Mouse (Mus musculus) embryonic facial prominence, embryonic 13.5 days (tissue): ENCODE data around the gene Ccdc137. TPM values are rescaled to one million over a fixed set of nuclear protein-coding genes. Genes with fewer than 3 reads are reported as not detected.
"Not testable (repeated sequence)": the region's sequence is repeated elsewhere in the genome, so short reads cannot be mapped to it uniquely, and the experiment has no call there.

Experiments
- ATAC-seq: fragments of 200-750 bp; cut with Nextera tagmentation; 2 replicates; pipeline ENCODE4 v1.8.0; 2017; ENCODE audit warnings: low read depth; ENCODE audit not compliant: insufficient number of reproducible peaks, insufficient read depth, low FRiP score, low TSS enrichment
- H3K27ac ChIP-seq: fragments of 300-500 bp; sonication (generic); 2 replicates; pipeline ENCODE4 v1.5.1; 2015; ENCODE audit warnings: moderate library complexity, mild to moderate bottlenecking, inconsistent platforms
- H3K27me3 ChIP-seq: fragments of 300-500 bp; sonication (generic); 2 replicates; pipeline ENCODE4 v1.6.1; 2015; ENCODE audit warnings: mild to moderate bottlenecking, inconsistent platforms
- H3K36me3 ChIP-seq: fragments of 300-500 bp; sonication (generic); 2 replicates; pipeline ENCODE4 v1.6.1; 2015; ENCODE audit warnings: mild to moderate bottlenecking, inconsistent platforms
- H3K4me1 ChIP-seq: fragments of 300-500 bp; sonication (generic); 2 replicates; pipeline ENCODE4 v1.6.1; 2015; ENCODE audit warnings: inconsistent platforms
- H3K4me2 ChIP-seq: fragments of 300-500 bp; sonication (generic); 2 replicates; pipeline ENCODE4 v1.6.1; 2015; ENCODE audit warnings: moderate library complexity, mild to moderate bottlenecking, inconsistent platforms
- H3K4me3 ChIP-seq: fragments of 300-500 bp; sonication (generic); 2 replicates; pipeline ENCODE4 v1.5.1; 2015; ENCODE audit warnings: mild to moderate bottlenecking, inconsistent platforms
- H3K9ac ChIP-seq: fragments of 300-500 bp; sonication (generic); 2 replicates; pipeline ENCODE4 v1.6.1; 2015; ENCODE audit warnings: mild to moderate bottlenecking, inconsistent platforms
- H3K9me3 ChIP-seq: fragments of 300-500 bp; sonication (generic); 2 replicates; pipeline ENCODE4 v1.6.1; 2016; ENCODE audit warnings: inconsistent platforms
- WGBS: fragments of 180-500 bp; shearing (Covaris S2); methylation state at CpG from one replicate; pipeline ENCODE4 v1.1.7; 2015; ENCODE audit warnings: mixed read lengths; 5-methylcytosine and 5-hydroxymethylcytosine counted together
- polyA plus RNA-seq: library from polyadenylated mRNA; unstranded; fragments of >200 nt; fragmentation: Nextera tagmentation; extraction: Ambion mirVana; gene quantifications from 2 replicates; pipeline ENCODE4 v1.2.1, GENCODE M21; 2015

Gene Ccdc137
- 39.8 and 45.0 TPM in 2 replicates for polyA plus RNA-seq

- peaks cover 48% of the 10 kb centered on the region for H3K36me3 ChIP-seq
- H3K4me3 ChIP-seq: peak within 1 kb of the TSS; percentile 91
- H3K27me3 ChIP-seq: no peaks in the 10 kb centered on the region
- H3K4me1 ChIP-seq: peaks cover 21% of the 10 kb centered on the region
- H3K9me3 ChIP-seq: no peaks in the 10 kb centered on the region
- peak; percentile 70; the same call in 1 of the 2 replicates for ATAC-seq
- H3K27ac ChIP-seq: peak within 1 kb of the TSS; percentile 82
- 4% methylated on average over 62 of the region's 62 CpGs for WGBS
- H3K9ac ChIP-seq: peak within 1 kb of the TSS; percentile 97
- H3K4me2 ChIP-seq: peak within 1 kb of the TSS; percentile 91
These were observed at the start of gene Ccdc137, which contains the start of gene Oxld1 for GRCm38 (mm10) chr11:120457772-120458751. Gene Ccdc137, plus strand, starts transcription at chr11:120458115. Gene Oxld1, minus strand, starts transcription at chr11:120458068.

GRCm38 (mm10) chr11:120413621-120414020 is 44.3 kb upstream of the Ccdc137 start:
- peaks cover 94% of the 10 kb centered on the region for H3K36me3 ChIP-seq
- not testable (repeated sequence) for H3K27ac ChIP-seq, ATAC-seq, H3K9me3 ChIP-seq, H3K4me3 ChIP-seq, H3K9ac ChIP-seq, H3K4me1 ChIP-seq, H3K27me3 ChIP-seq, H3K4me2 ChIP-seq
- 89% methylated on average over 9 of the region's 10 CpGs for WGBS

GRCm38 (mm10) chr11:120417852-120418251 is 40.1 kb upstream of the Ccdc137 start:
- no peak for ATAC-seq
- Histone ChIP-seq H3K4me2 (no peak overlapping the region), H3K9ac (no peak overlapping the region)

GRCm38 (mm10) chr11:120418592-120418991 is 39.3 kb upstream of the Ccdc137 start:
- WGBS: 88% methylated on average over 1 of the region's 1 CpGs
- Histone ChIP-seq H3K9ac (no peak overlapping the region), H3K27me3 (no peaks in the 10 kb centered on the region), H3K4me3 (no peak overlapping the region), H3K4me2 (no peak overlapping the region), H3K36me3 (peaks cover 94% of the 10 kb centered on the region), H3K4me1 (no peaks in the 10 kb centered on the region), H3K27ac (no peak overlapping the region), H3K9me3 (no peaks in the 10 kb centered on the region)
- no peak for ATAC-seq

More at GRCm38 (mm10) chr11:120417852-120418251, 40.1 kb upstream of the Ccdc137 start:
- 90% methylated on average over 7 of the region's 7 CpGs for WGBS
- H3K27me3 ChIP-seq: no peaks in the 10 kb centered on the region
- H3K36me3 ChIP-seq: peaks cover 93% of the 10 kb centered on the region
- H3K4me3 ChIP-seq: no peak overlapping the region
- no peak overlapping the region for H3K27ac ChIP-seq
- no peaks in the 10 kb centered on the region for H3K9me3 ChIP-seq
- no peaks in the 10 kb centered on the region for H3K4me1 ChIP-seq

GRCm38 (mm10) chr11:120422651-120423568 is 35.0 kb upstream of the Ccdc137 start:
- Histone ChIP-seq H3K4me3 (no peak overlapping the region), H3K4me2 (no peak overlapping the region), H3K9me3 (no peaks in the 10 kb centered on the region), H3K9ac (no peak overlapping the region), H3K27me3 (no peaks in the 10 kb centered on the region), H3K27ac (no peak overlapping the region), H3K4me1 (no peaks in the 10 kb centered on the region), H3K36me3 (peaks cover 86% of the 10 kb centered on the region)
- WGBS: 89% methylated on average over 13 of the region's 13 CpGs
- no peak for ATAC-seq

- Histone ChIP-seq H3K4me2 (no peak overlapping the region), H3K4me3 (no peak overlapping the region), H3K9me3 (no peaks in the 10 kb centered on the region), H3K9ac (no peak overlapping the region), H3K27me3 (no peaks in the 10 kb centered on the region), H3K4me1 (no peaks in the 10 kb centered on the region), H3K27ac (no peak overlapping the region), H3K36me3 (peaks cover 86% of the 10 kb centered on the region)
- no peak for ATAC-seq
- 69% methylated on average over 9 of the region's 9 CpGs for WGBS
These were observed 34.2 kb upstream of the Ccdc137 start for GRCm38 (mm10) chr11:120423569-120424295.

GRCm38 (mm10) chr11:120426727-120427126 is 31.2 kb upstream of the Ccdc137 start:
- Histone ChIP-seq H3K4me3 (no peak overlapping the region), H3K4me2 (no peak overlapping the region), H3K9ac (no peak overlapping the region), H3K27ac (no peak overlapping the region), H3K4me1 (no peaks in the 10 kb centered on the region), H3K36me3 (peaks cover 77% of the 10 kb centered on the region), H3K9me3 (no peaks in the 10 kb centered on the region), H3K27me3 (no peaks in the 10 kb centered on the region)
- no peak for ATAC-seq
- WGBS: 93% methylated on average over 3 of the region's 3 CpGs

- H3K9ac ChIP-seq: peak within 1 kb of the TSS; percentile 98
- H3K4me2 ChIP-seq: peak within 1 kb of the TSS; percentile 89
- ATAC-seq: peak; percentile 84
- H3K27ac ChIP-seq: peak within 1 kb of the TSS; percentile 81
- peaks cover 12% of the 10 kb centered on the region for H3K4me1 ChIP-seq
- no peaks in the 10 kb centered on the region for H3K27me3 ChIP-seq
- H3K36me3 ChIP-seq: peaks cover 28% of the 10 kb centered on the region
- no peaks in the 10 kb centered on the region for H3K9me3 ChIP-seq
- peak within 1 kb of the TSS; percentile 99 for H3K4me3 ChIP-seq
- WGBS: under 1% methylated on average over 77 of the region's 77 CpGs
These were observed 20.6 kb upstream of the Ccdc137 start, which contains the start of gene Nploc4 for GRCm38 (mm10) chr11:120437152-120437856. Gene Nploc4, minus strand, starts transcription at chr11:120437708.

- Histone ChIP-seq H3K4me1 (peaks cover 12% of the 10 kb centered on the region), H3K27me3 (no peaks in the 10 kb centered on the region), H3K4me2 (peak overlapping the region; percentile 89), H3K36me3 (peaks cover 22% of the 10 kb centered on the region), H3K27ac (peak overlapping the region; percentile 81), H3K4me3 (peak overlapping the region; percentile 99), H3K9me3 (no peaks in the 10 kb centered on the region), H3K9ac (peak overlapping the region; percentile 98)
- ATAC-seq: no peak
- 27% methylated on average over 12 of the region's 12 CpGs for WGBS
These were observed 20.0 kb upstream of the Ccdc137 start for GRCm38 (mm10) chr11:120437857-120438385.

GRCm38 (mm10) chr11:120442344-120442743 is 15.6 kb upstream of the Ccdc137 start, which contains the start of gene Tspan10:
Gene Tspan10, plus strand, starts transcription at chr11:120442644.
- no peaks in the 10 kb centered on the region for H3K4me1 ChIP-seq

More at GRCm38 (mm10) chr11:120442344-120442743, 15.6 kb upstream of the Ccdc137 start, which contains the start of gene Tspan10:
- Histone ChIP-seq H3K4me2 (no peak within 1 kb of the TSS), H3K4me3 (no peak within 1 kb of the TSS), H3K9me3 (no peaks in the 10 kb centered on the region), H3K27me3 (no peaks in the 10 kb centered on the region), H3K36me3 (no peaks in the 10 kb centered on the region), H3K9ac (no peak within 1 kb of the TSS), H3K27ac (no peak within 1 kb of the TSS)
- ATAC-seq: no peak
- 89% methylated on average over 3 of the region's 3 CpGs for WGBS
